Mouse (Mus musculus) heart, postnatal 0 days (tissue): ENCODE data around the gene Dedd. TPM values are rescaled to one million over a fixed set of nuclear protein-coding genes. Genes with fewer than 3 reads are reported as not detected.

Source experiments
- ATAC-seq: fragments of 200-750 bp; cut with Nextera tagmentation; 2 replicates; pipeline ENCODE4 v1.8.0; 2017; ENCODE audit warnings: low read depth, moderate number of reproducible peaks, moderate library complexity; ENCODE audit not compliant: insufficient read depth
- DNase-seq: peaks from one replicate; pipeline ENCODE4 v3.0.0-alpha.2; 2016; ENCODE audit warnings: low spot score
- H3K27ac ChIP-seq: fragments of 300-500 bp; sonication (generic); 2 replicates; pipeline ENCODE4 v1.5.1; 2014; ENCODE audit warnings: low read depth, mild to moderate bottlenecking
- H3K27me3 ChIP-seq: fragments of 300-500 bp; sonication (generic); 2 replicates; pipeline ENCODE4 v1.6.1; 2014; ENCODE audit warnings: low read length, mixed read lengths; ENCODE audit not compliant: control insufficient read depth, insufficient read depth
- H3K36me3 ChIP-seq: fragments of 300-500 bp; sonication (generic); replicated peaks from 2 replicates; pipeline ENCODE4 v1.6.1; 2014; ENCODE audit warnings: low read length, mixed read lengths; ENCODE audit not compliant: control insufficient read depth, insufficient read depth
- H3K4me1 ChIP-seq: fragments of 300-500 bp; sonication (generic); 2 replicates; pipeline ENCODE4 v1.6.1; 2014; ENCODE audit warnings: antibody characterized with exemption; ENCODE audit not compliant: control insufficient read depth, insufficient read depth
- H3K4me2 ChIP-seq: fragments of 300-500 bp; sonication (generic); 2 replicates; pipeline ENCODE4 v1.6.1; 2014; ENCODE audit warnings: low read depth, mild to moderate bottlenecking, low read length, moderate library complexity
- H3K4me3 ChIP-seq: fragments of 300-500 bp; sonication (generic); 2 replicates; pipeline ENCODE4 v1.5.1; 2014; ENCODE audit warnings: low read depth, low read length
- H3K9ac ChIP-seq: fragments of 300-500 bp; sonication (generic); replicated peaks from 2 replicates; pipeline ENCODE4 v1.6.1; 2014; ENCODE audit warnings: low read depth, low read length, mixed read lengths
- H3K9me3 ChIP-seq: fragments of 300-500 bp; sonication (generic); replicated peaks from 2 replicates; pipeline ENCODE4 v1.6.1; 2016; ENCODE audit warnings: low read length; ENCODE audit not compliant: control insufficient read depth
- CTCF ChIP-seq: IDR thresholded peaks from 2 replicates; pipeline ENCODE4 v1.5.1; 2016; ENCODE audit warnings: antibody characterized with exemption, control low read depth, low read depth
- EP300 ChIP-seq: IDR thresholded peaks from 2 replicates; pipeline ENCODE4 v1.6.1; 2016; ENCODE audit warnings: antibody characterized with exemption, low read depth
- WGBS: fragments of 180-500 bp; shearing (Covaris S2); extraction: QIAGEN DNeasy Blood & Tissue Kit; methylation state at CpG from one replicate; pipeline ENCODE4 v1.1.7; 2014; 5-methylcytosine and 5-hydroxymethylcytosine counted together
- polyA plus RNA-seq: library from polyadenylated mRNA; unstranded; fragments of >200 nt; fragmentation: Nextera tagmentation; extraction: Ambion mirVana; gene quantifications from 2 replicates; pipeline ENCODE4 v1.2.1, GENCODE M21; 2015
- total RNA-seq: library from RNA; depleted of rRNA; stranded (reverse); fragments of >200 nt; gene quantifications from 2 replicates; pipeline ENCODE4 v1.2.3, GENCODE M21; 2014; ENCODE audit warnings: low replicate concordance; rRNA removed

The Dedd gene
- total RNA-seq (20.8 and 27.1 TPM in 2 replicates), polyA plus RNA-seq (30.0 and 31.7 TPM in 2 replicates)

DNA sequence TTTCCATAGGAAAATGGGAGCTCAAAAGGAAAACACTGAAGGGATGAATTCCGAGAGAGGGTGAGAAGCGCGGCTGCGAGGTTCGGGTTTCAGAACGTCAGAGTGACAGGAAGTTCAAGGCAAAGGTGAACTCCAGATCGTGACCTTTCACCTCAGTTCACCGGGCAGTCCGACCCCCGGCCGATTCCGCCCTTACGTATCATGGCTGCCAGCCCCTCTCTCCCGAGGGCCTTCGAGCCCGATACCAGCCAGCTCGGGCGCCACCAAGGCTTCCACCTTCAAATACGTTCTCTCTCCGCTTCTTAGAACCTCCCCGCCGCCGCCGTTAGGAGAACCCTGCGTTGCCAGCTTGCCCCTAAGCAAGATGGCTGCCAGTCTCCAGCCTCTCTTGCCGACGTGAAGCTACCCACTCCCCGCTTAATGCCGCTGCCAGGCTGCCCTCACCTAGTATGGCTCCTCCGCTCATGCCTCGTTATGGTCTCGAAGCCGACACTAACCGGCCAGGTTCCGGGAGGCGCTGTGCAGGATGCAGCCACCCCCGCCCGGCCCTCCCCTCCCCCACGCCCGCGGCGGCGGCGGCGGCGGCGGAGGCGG lies at the start of gene Dedd:
Gene Dedd, plus strand, starts transcription at position 307 of the 594 bp plus-strand sequence.
- H3K9ac ChIP-seq, result peak within 1 kb of the TSS; percentile 97
- DNase-seq (peak; percentile 98), ATAC-seq (peak; percentile 92)
- TF ChIP-seq CTCF (0 out of 2 replicates have a peak, but pooled peaks have one; percentile 13), EP300 (no peak)
- no peaks in the 10 kb centered on the region for H3K27me3 ChIP-seq
- peaks cover 4% of the 10 kb centered on the region; the same call in 1 of the 2 replicates for H3K36me3 ChIP-seq
- peaks cover 32% of the 10 kb centered on the region for H3K4me1 ChIP-seq
- H3K4me3 ChIP-seq, result peak within 1 kb of the TSS; percentile 67
- no peaks in the 10 kb centered on the region for H3K9me3 ChIP-seq
- under 1% methylated on average over 38 of the region's 48 CpGs for WGBS
- H3K4me2 ChIP-seq, result peak within 1 kb of the TSS; percentile 70
- peak within 1 kb of the TSS; percentile 99 for H3K27ac ChIP-seq

DNA sequence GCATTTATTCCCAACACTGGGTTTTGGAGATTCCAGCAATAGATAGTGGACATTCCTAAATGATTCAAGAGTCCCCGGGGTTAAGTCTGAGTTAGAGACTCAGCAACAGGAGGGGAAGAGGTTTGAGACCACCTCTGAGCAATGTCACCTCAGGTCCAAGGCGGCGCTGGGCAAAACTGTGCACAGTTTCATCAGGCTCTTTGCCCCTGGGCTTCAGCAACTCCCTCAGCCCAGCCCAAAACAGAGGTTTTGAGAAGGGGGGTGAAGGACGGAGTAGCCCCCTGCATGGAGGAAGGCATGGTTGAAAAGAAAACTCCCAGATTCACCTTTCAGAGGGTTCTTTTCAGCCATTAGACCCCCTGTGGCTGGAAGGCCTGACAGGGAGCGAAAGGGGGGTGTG lies 49.2 kb upstream of the Dedd start:
- Histone ChIP-seq H3K9ac (peak overlapping the region; percentile 69), H3K4me2 (peak overlapping the region; percentile 78; the same call in 1 of the 2 replicates), H3K9me3 (no peaks in the 10 kb centered on the region), H3K4me3 (peak overlapping the region; percentile 69; the same call in 1 of the 2 replicates), H3K27ac (no peak overlapping the region), H3K36me3 (peaks cover 52% of the 10 kb centered on the region), H3K27me3 (no peaks in the 10 kb centered on the region), H3K4me1 (peaks cover 7% of the 10 kb centered on the region)
- DNase-seq (no peak), ATAC-seq (no peak)
- WGBS, result 77% methylated on average over 5 of the region's 5 CpGs
- TF ChIP-seq CTCF (no peak), EP300 (no peak)

DNA sequence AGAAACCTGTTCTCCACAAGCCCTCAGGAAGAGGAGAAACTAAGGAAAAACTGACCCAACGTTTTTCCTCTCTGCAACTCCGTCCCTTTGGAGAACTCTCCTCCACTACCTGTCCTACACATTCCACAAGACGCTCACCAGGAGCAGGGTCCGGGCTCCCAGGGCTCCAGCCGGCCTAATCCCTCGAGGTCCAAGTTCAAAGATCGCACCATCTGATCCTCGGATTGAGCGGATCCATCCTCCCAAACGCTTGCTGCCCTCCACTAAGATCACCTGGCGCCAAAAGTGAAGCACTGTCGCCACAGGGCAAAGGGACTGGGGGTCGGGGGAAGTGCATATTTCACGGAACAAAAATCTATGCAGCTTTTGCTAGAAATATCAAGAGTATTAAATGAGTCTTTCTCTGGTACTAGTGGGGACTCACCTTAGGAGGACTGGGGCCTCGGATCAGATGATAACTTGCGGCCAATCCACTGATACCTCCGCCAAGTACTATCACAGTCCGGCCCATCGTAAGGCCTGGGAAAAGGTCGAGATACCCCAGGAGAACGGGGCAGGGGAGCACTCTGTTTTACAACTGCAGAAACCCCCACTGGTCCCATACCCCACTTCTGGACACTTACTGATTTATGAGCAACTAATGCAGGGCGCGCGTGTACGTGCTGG lies 48.6 kb upstream of the Dedd start:
- Histone ChIP-seq H3K9me3 (no peaks in the 10 kb centered on the region), H3K27me3 (no peaks in the 10 kb centered on the region), H3K4me3 (peak overlapping the region; percentile 69), H3K27ac (peak overlapping the region; percentile 41), H3K36me3 (peaks cover 51% of the 10 kb centered on the region), H3K4me1 (peaks cover 7% of the 10 kb centered on the region), H3K4me2 (peak overlapping the region; percentile 78), H3K9ac (peak overlapping the region; percentile 69)
- TF ChIP-seq CTCF (no peak), EP300 (no peak)
- ATAC-seq (0 out of 2 replicates have a peak, but pooled peaks have one; percentile 3), DNase-seq (no peak)
- WGBS, result 2% methylated on average over 25 of the region's 25 CpGs

DNA sequence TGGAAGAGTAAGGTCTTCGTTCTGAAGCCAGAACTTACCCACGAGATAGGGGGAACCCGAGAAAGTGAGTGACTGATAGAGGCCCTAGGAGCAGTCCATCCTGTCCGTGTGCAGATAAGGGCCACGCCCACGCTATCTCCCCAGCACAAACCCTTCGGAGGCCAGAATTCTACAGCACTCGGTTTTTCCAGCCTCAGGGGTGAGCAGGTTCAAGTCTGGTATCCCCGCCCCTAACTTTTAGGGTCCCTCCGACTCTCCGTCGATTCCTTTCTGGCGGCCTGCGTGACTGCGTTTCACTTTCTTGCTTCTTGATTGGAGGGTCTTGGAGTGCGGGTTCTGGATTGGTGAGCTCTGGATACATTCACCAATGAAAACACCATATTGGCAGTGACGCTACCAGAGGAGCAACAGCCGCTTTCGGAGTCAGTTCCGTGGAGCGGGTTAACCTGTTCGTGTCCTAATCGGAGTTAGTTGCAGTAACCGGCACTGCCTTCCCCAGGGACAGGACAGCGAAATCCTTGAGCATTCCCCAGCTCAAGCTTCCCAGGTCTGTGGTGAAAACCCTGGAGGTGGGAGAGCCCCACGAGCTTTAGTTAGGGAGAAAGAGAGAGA lies 47.9 kb upstream of the Dedd start, which contains the start of gene Ppox:
Gene Ppox, minus strand, starts transcription at position 271 of the 612 bp plus-strand sequence.
- Histone ChIP-seq H3K9me3 (no peaks in the 10 kb centered on the region), H3K4me2 (peak within 1 kb of the TSS; percentile 78), H3K4me1 (peaks cover 7% of the 10 kb centered on the region), H3K4me3 (peak within 1 kb of the TSS; percentile 69), H3K36me3 (peaks cover 51% of the 10 kb centered on the region), H3K27ac (peak within 1 kb of the TSS; percentile 83), H3K27me3 (no peaks in the 10 kb centered on the region), H3K9ac (peak within 1 kb of the TSS; percentile 69)
- TF ChIP-seq EP300 (no peak), CTCF (no peak)
- DNase-seq, result peak; percentile 99
- ATAC-seq, result peak; percentile 97
- WGBS, result under 1% methylated on average over 26 of the region's 26 CpGs

DNA sequence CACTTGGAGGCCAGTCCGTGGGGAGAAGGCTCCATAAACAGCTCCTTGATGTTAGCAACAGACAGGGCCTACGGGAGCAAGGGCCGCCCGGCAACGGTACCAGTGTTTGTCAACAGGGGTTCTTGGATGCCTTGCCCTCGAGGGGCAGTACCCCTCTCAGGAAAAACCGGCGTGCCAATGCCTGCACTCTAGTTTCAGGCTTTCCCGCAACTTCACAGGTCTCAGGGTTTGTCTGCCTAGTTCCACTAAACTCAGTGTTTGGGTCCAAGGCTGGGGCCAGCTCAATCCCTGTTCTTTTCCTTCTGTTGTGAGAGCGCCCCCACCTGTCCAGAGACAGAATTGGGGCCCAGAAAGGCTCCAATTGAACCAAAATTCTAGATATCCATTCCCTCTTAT lies 47.4 kb upstream of the Dedd start:
- DNase-seq (peak; percentile 76), ATAC-seq (peak; percentile 62)
- peaks cover 51% of the 10 kb centered on the region for H3K36me3 ChIP-seq
- H3K9ac ChIP-seq, result peak overlapping the region; percentile 58
- H3K27me3 ChIP-seq, result no peaks in the 10 kb centered on the region
- H3K4me2 ChIP-seq, result peak overlapping the region; percentile 78
- peak overlapping the region; percentile 83 for H3K27ac ChIP-seq
- no peaks in the 10 kb centered on the region for H3K9me3 ChIP-seq
- 0% methylated on average over 10 of the region's 10 CpGs for WGBS
- peaks cover 7% of the 10 kb centered on the region for H3K4me1 ChIP-seq
- H3K4me3 ChIP-seq, result peak overlapping the region; percentile 69
- TF ChIP-seq CTCF, result peak; percentile 65
- TF ChIP-seq EP300, result no peak
